Mouse (Mus musculus) right cerebral cortex, adult 2 months (tissue): ENCODE results near the gene Chst2.

Experiments used
- DNase-seq, 2 experiments: peaks; one replicate each; pipeline ENCODE4 v3.0.0; 2021 to 2022; ENCODE audit warnings: low spot score in 2 of 2

Gene Chst2

GRCm38 (mm10) chr9:95365882-95366281 lies 40.6 kb downstream of the Chst2 start:
- DNase-seq: no peak

GRCm38 (mm10) chr9:95353829-95354391 lies 52.6 kb downstream of the Chst2 start:
- DNase-seq: no peak

GRCm38 (mm10) chr9:95351968-95352367 lies 54.6 kb downstream of the Chst2 start:
- DNase-seq: no peak

GRCm38 (mm10) chr9:95350550-95350949 lies 56.0 kb downstream of the Chst2 start:
- no peak for DNase-seq
